Mouse (Mus musculus) kidney, postnatal 36 days (tissue): ENCODE results near the gene Cd27.

ENCODE experiments used
- DNase-seq, 2 experiments: peaks; one replicate each; pipeline ENCODE4 v3.0.0; 2021 to 2022; ENCODE audit warnings: mixed read lengths in 2 of 2

Gene Cd27

DNA sequence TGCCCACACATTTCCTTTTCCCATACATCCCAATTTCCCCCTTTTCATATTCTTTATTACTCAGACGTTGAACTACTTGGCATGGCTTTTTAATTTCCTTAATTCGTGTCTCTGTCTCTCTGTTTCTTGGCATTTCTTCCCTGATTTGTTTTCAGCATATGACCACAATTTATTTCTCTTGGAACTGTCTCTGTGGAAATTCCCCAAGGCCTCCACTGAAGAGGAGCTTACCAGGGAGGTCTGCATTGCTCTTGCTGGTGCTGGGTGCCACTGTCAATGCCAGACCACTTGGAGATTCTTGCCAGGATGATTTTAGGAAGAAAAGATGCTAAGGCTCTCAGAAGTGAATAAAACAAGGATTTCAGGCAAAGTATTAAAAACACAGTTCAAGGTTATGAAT, 24.2 kb downstream of the Cd27 start:
- DNase-seq = no peak

GRCm38 (mm10) chr6:125210436-125210835, 26.4 kb downstream of the Cd27 start:
- no peak for DNase-seq

DNA sequence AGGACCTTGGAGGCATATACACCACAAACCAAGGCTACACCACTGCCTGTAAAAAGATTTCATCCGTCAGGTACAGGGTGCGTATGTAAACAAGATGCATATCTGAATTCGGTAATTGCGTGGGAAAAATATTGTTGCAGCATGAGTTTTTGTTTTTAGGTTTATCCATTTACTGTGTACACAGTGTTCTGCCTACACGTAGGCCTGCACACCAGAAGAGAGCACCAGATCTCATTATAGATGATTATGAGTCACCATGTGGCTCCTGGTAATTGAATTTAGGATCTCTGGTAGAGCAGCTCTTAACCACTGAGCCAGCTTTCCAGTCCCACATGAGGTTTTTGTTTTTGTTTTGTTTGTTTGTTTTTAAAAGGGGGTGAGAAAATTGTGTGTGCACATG, 39.6 kb downstream of the Cd27 start:
- DNase-seq = no peak

GRCm38 (mm10) chr6:125196301-125196700, 40.5 kb downstream of the Cd27 start:
- no peak for DNase-seq

GRCm38 (mm10) chr6:125195541-125196075, 41.2 kb downstream of the Cd27 start:
- no peak for DNase-seq

DNA sequence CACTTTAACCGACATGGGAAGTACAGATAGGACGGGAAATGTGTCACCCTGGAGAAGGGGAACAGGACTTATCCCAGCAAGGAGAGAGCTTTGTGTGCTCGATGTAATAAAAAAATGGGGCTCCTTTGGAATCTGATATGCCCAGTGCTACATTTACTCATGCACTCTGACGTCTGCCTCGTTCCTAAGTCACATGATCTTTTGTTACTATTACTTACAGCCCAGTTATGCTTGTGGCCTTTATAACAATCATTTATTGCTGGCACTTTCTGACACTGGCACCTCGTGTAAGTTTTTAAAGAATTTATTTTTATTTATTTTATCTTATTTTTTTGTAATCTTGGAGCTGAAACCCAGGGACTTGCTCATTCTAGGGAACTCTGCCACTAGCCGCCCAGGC, 43.4 kb downstream of the Cd27 start:
- DNase-seq = no peak

DNA sequence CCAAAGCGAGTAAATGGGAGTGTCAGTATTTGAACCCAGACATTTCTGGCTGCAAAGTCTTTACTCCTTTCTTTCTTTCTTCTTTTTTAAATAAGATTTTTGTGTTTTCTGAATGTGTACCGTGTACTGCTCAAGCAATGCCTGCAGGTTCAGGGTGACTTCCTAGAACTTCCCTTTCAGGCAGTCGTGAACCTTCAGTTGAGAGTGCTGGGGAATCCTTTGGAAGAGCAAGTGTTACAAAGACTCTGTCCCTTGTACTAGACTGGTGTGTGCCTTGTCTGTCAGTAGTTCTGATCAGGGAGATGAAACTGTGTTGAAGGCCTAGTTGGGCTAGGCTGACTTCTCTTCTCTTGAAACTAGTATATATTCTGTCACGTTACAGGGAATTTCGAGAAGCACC, 44.0 kb downstream of the Cd27 start:
- no peak for DNase-seq

DNA sequence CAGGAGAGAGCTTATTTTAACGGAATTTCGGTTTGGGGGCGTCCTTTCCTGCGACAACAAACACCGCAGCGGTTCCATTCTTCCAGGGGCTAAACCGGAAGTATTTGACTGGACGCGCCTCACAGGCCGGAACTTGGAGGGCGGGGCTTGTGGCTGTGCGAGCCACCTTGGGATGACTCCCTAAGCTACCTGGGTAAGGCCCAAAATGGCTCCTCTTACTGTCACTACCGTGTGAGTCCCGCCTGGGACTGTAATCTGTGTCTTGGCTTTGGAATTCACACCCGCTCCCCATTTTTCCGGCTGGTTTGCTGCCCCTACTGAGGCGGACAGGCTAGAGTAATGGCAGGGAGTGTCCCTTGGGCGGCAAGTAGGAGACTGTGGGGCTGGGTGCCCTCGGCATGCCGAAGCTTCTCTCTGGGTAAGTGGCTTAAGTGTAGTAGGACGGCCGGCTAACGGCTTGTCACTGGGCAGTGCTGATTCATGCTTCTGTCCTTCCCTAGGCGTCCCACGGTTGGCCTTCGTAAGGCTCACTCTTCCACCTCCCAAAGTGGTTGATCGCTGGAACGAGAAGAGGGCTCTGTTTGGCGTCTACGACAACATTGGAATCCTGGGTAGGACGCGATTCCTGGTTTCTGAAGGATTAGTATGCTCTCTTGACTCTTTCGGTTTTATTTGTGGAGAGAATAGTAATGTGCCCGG, 44.6 kb downstream of the Cd27 start:
- DNase-seq = peak; percentile 96

- peak; percentile 98 to 99 for DNase-seq
These were observed 45.3 kb downstream of the Cd27 start, which contains the start of the genes Ncapd2 and Mrpl51 for GRCm38 (mm10) chr6:125191332-125192015. Ncapd2 (minus strand) TSS chr6:125191701. Mrpl51 (plus strand) TSS chr6:125191801.

- DNase-seq = no peak
These were observed 46.0 kb downstream of the Cd27 start for GRCm38 (mm10) chr6:125190816-125191215.

GRCm38 (mm10) chr6:125186203-125186602, 50.6 kb downstream of the Cd27 start:
- no peak for DNase-seq
